Mouse (Mus musculus) MEL (cell line): Measurements from ENCODE around the gene Gmps.

Source experiments
- CTCF ChIP-seq, 3 experiments: IDR thresholded peaks in 2 of 3; conservative IDR thresholded peaks in 1 of 3; 2 replicates each; pipeline ENCODE4 v1.5.1; 2011 to 2012; ENCODE audit warnings: low read length in 3 of 3, low read depth in 2 of 3, mild to moderate bottlenecking in 2 of 3, improper control_type of control experiment in 1 of 3, inconsistent platforms in 1 of 3, mixed read lengths in 1 of 3, moderate library complexity in 1 of 3; ENCODE audit not compliant: control insufficient read depth in 1 of 3, insufficient read depth in 1 of 3, poor library complexity in 1 of 3, severe bottlenecking in 1 of 3
- E2F4 ChIP-seq: IDR thresholded peaks from 2 replicates; pipeline ENCODE4 v1.6.1; 2011; ENCODE audit warnings: low read depth, low read length, improper control_type of control experiment, borderline replicate concordance
- ELF1 ChIP-seq: IDR thresholded peaks from 2 replicates; pipeline ENCODE4 v1.6.1; 2014; ENCODE audit warnings: low read depth, mild to moderate bottlenecking, inconsistent platforms, low read length, improper control_type of control experiment, moderate library complexity
- EP300 ChIP-seq, 2 experiments: IDR thresholded peaks; 2 replicates each; pipeline ENCODE4 v1.6.1; 2011; ENCODE audit warnings: improper control_type of control experiment in 2 of 2, low read length in 2 of 2, low read depth in 1 of 2, mild to moderate bottlenecking in 1 of 2
- KAT2A ChIP-seq: conservative IDR thresholded peaks from 2 replicates; pipeline ENCODE4 v1.6.1; 2012; ENCODE audit warnings: low read depth, low read length, improper control_type of control experiment, inconsistent platforms
- NELFE ChIP-seq: IDR thresholded peaks from 2 replicates; pipeline ENCODE4 v1.6.1; 2011; ENCODE audit warnings: low read depth, low read length, improper control_type of control experiment
- POLR2A ChIP-seq, 2 experiments: IDR thresholded peaks; 2 replicates each; pipeline ENCODE4 v1.6.1; 2011 to 2012; ENCODE audit warnings: low read length in 2 of 2, mild to moderate bottlenecking in 2 of 2, control low read depth in 1 of 2, improper control_type of control experiment in 1 of 2, low read depth in 1 of 2, moderate library complexity in 1 of 2; ENCODE audit not compliant: control insufficient read depth in 1 of 2, insufficient read depth in 1 of 2, poor library complexity in 1 of 2
- TAL1 ChIP-seq: IDR thresholded peaks from 2 replicates; pipeline ENCODE4 v1.6.1; 2012; ENCODE audit warnings: mild to moderate bottlenecking, inconsistent platforms, low read length, moderate library complexity, mixed read lengths
- TBP ChIP-seq: IDR thresholded peaks from 2 replicates; pipeline ENCODE4 v1.8.0; 2011; ENCODE audit warnings: low read depth, low read length, improper control_type of control experiment
- UBTF ChIP-seq: IDR thresholded peaks from 2 replicates; pipeline ENCODE4 v1.6.1; 2012; ENCODE audit warnings: low read depth, mild to moderate bottlenecking, inconsistent platforms, low read length, improper control_type of control experiment, moderate library complexity, borderline replicate concordance; ENCODE audit not compliant: insufficient read depth
- USF1 ChIP-seq: IDR thresholded peaks from 2 replicates; pipeline ENCODE4 v1.6.1; 2014; ENCODE audit warnings: low read depth, mild to moderate bottlenecking, inconsistent platforms, low read length, improper control_type of control experiment, moderate library complexity

GRCm38 (mm10) chr3:63965929-63966328 is 10.0 kb upstream of the Gmps start:
- TF ChIP-seq CTCF (IDR thresholded peaks at IDR 0.05 in 2 of 3, conservative IDR thresholded peaks at IDR 0.05 in 1 of 3; ENCODE audit: control insufficient read depth in 1 of 3, insufficient read depth in 1 of 3, low read depth in 2 of 3, low read length in 3 of 3, poor library complexity in 1 of 3, severe bottlenecking in 1 of 3) (no peak), POLR2A (IDR thresholded peaks at IDR 0.05; ENCODE audit: control insufficient read depth in 1 of 2, insufficient read depth in 1 of 2, low read depth in 1 of 2, low read length in 2 of 2, poor library complexity in 1 of 2) (no peak), ELF1 (no peak), EP300 (IDR thresholded peaks at IDR 0.05; ENCODE audit: low read depth in 1 of 2, low read length in 2 of 2) (no peak), TAL1 (no peak), KAT2A (no peak), TBP (no peak), E2F4 (no peak), NELFE (no peak), USF1 (no peak), UBTF (no peak)
